In the genomic region with DNA sequence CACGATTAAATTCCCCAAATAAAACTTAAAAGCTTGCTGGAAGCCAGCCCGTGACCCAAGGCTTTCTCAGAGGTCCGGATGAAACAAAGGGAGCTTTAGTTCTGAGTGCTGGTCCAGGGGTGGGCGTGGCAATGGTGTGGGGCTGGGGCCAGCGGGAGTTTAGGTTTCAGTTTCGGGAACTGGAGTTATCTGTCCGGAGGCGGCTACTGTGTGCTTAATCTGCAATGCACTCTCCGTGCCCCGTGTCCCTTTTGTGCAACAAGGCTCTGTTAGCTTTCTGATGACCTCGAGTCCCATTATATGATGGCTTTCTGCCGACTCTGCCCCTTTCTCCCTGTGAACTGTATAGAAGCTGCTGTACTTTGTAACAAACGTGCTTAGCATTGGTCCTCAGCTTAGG, we compare ENCODE assay signal across 8 mouse cellular contexts. TPM values are rescaled to one million over a fixed set of nuclear protein-coding genes. Genes with fewer than 3 reads are reported as not detected.
DNase-seq lines count a peak whose midpoint lies in the region; ATAC-seq lines count a peak whose summit lies in the region.

No protein-coding gene starts in this region.

- no peak overlapping the region for H3K9ac ChIP-seq in kidney, embryonic 15.5 days
- H3K9ac ChIP-seq in stomach, embryonic 16.5 days (ENCODE audit: low read length): peak overlapping the region; percentile 23

- DNase-seq in NIH3T3 (ENCODE audit: low read depth): peak; percentile 52
- DNase-seq in embryo, embryonic 9.5 days (ENCODE audit: extremely low spot score): peak; percentile 40
- DNase-seq in heart, embryonic 10.5 days (ENCODE audit: low spot score): no peak
- DNase-seq in lung, postnatal 14 days: peak; percentile 66
- DNase-seq in cerebellum, adult 9-11 months: no peak
- no peak for DNase-seq in spleen, postnatal 4 days (ENCODE audit: low spot score in 2 of 2)

- H3K4me2 ChIP-seq in kidney, embryonic 15.5 days: peak overlapping the region; percentile 55
- peak overlapping the region; percentile 52 for H3K4me2 ChIP-seq in stomach, embryonic 16.5 days (ENCODE audit: low read depth, low read length)

- ATAC-seq in kidney, embryonic 15.5 days (replicated peaks; ENCODE audit: low FRiP score): no peak; the same call in 1 of the 2 replicates
- peak; percentile 61 for ATAC-seq in stomach, embryonic 16.5 days (ENCODE audit: insufficient read depth, low FRiP score)

- H3K27me3 ChIP-seq in heart, embryonic 10.5 days (ENCODE audit: insufficient read depth, poor library complexity, severe bottlenecking): peaks cover 23% of the 10 kb centered on the region; the same call in 1 of the 2 replicates
- no peaks in the 10 kb centered on the region for H3K27me3 ChIP-seq in kidney, embryonic 15.5 days
- H3K27me3 ChIP-seq in stomach, embryonic 16.5 days (ENCODE audit: control insufficient read depth, insufficient read depth, low read length): no peaks in the 10 kb centered on the region

- H3K36me3 ChIP-seq in heart, embryonic 10.5 days: no peaks in the 10 kb centered on the region
- H3K36me3 ChIP-seq in kidney, embryonic 15.5 days: no peaks in the 10 kb centered on the region
- no peaks in the 10 kb centered on the region for H3K36me3 ChIP-seq in stomach, embryonic 16.5 days (ENCODE audit: control insufficient read depth, insufficient read depth, low read length)

- peak overlapping the region; percentile 70 for H3K27ac ChIP-seq in heart, embryonic 10.5 days
- peak overlapping the region; percentile 48 for H3K27ac ChIP-seq in kidney, embryonic 15.5 days
- peak overlapping the region; percentile 82 for H3K27ac ChIP-seq in stomach, embryonic 16.5 days (ENCODE audit: low read length)

- H3K9me3 ChIP-seq in heart, embryonic 10.5 days: no peaks in the 10 kb centered on the region
- no peaks in the 10 kb centered on the region for H3K9me3 ChIP-seq in kidney, embryonic 15.5 days (replicated peaks)
- H3K9me3 ChIP-seq in stomach, embryonic 16.5 days (replicated peaks; ENCODE audit: control insufficient read depth, low read length): no peaks in the 10 kb centered on the region

- H3K4me1 ChIP-seq in heart, embryonic 10.5 days: peaks cover 22% of the 10 kb centered on the region
- H3K4me1 ChIP-seq in kidney, embryonic 15.5 days: peaks cover 25% of the 10 kb centered on the region
- peaks cover 4% of the 10 kb centered on the region; the same call in 1 of the 2 replicates for H3K4me1 ChIP-seq in stomach, embryonic 16.5 days (ENCODE audit: control insufficient read depth, insufficient read depth, low read length)

- peak overlapping the region; percentile 48 for H3K4me3 ChIP-seq in heart, embryonic 10.5 days
- peak overlapping the region; percentile 35 for H3K4me3 ChIP-seq in kidney, embryonic 15.5 days (replicated peaks)
- peak overlapping the region; percentile 41 for H3K4me3 ChIP-seq in stomach, embryonic 16.5 days (replicated peaks; ENCODE audit: low read length)

- WGBS in heart, embryonic 10.5 days: 12% methylated on average over 13 of the region's 13 CpGs
- 6% methylated on average over 13 of the region's 13 CpGs for WGBS in kidney, embryonic 15.5 days
- WGBS in stomach, embryonic 16.5 days: 11% methylated on average over 13 of the region's 13 CpGs

RNA-seq across cellular contexts. Expression of a gene that starts 3.6 kb away (rescaled TPM):
- polyA plus RNA-seq in heart, embryonic 10.5 days (2016; fragmentation: Nextera tagmentation; extraction: Ambion mirVana): 1.9 and 2.9 TPM in 2 replicates
- polyA plus RNA-seq in kidney, embryonic 15.5 days (2015; fragmentation: Nextera tagmentation; extraction: Ambion mirVana): 1.1 and 1.4 TPM in 2 replicates
- polyA plus RNA-seq in stomach, embryonic 16.5 days (2015; fragmentation: Nextera tagmentation; extraction: Ambion mirVana): 2.0 and 2.4 TPM in 2 replicates

RNA-seq across cellular contexts. Expression of a gene that starts 28.0 kb away (rescaled TPM):
- polyA plus RNA-seq in heart, embryonic 10.5 days (2016; fragmentation: Nextera tagmentation; extraction: Ambion mirVana): not detected in 2 replicates
- not detected in 2 replicates for polyA plus RNA-seq in kidney, embryonic 15.5 days (2015; fragmentation: Nextera tagmentation; extraction: Ambion mirVana)
- polyA plus RNA-seq in stomach, embryonic 16.5 days (2015; fragmentation: Nextera tagmentation; extraction: Ambion mirVana): 0.05 and 0.21 TPM in 2 replicates

RNA-seq across cellular contexts. Expression of a gene that starts 40.0 kb away (rescaled TPM):
- polyA plus RNA-seq in heart, embryonic 10.5 days (2016; fragmentation: Nextera tagmentation; extraction: Ambion mirVana): 0.87 and 0.96 TPM in 2 replicates
- 0.05 and 0.08 TPM in 2 replicates for polyA plus RNA-seq in kidney, embryonic 15.5 days (2015; fragmentation: Nextera tagmentation; extraction: Ambion mirVana)
- polyA plus RNA-seq in stomach, embryonic 16.5 days (2015; fragmentation: Nextera tagmentation; extraction: Ambion mirVana): 0.09 and 0.18 TPM in 2 replicates

Comparison
In these comparisons a context has a peak if more than half of its experiments do, and no peak if none do; other contexts are left out.
1. DNase-seq: peak in NIH3T3 (single experiment), embryo, embryonic 9.5 days (single experiment) and lung, postnatal 14 days (single experiment); none in heart, embryonic 10.5 days (single experiment), cerebellum, adult 9-11 months (single experiment) and spleen, postnatal 4 days (0 of 2).
2. Peak in every context shown above with its lines, with median percentiles within 50 percentile points of each other: H3K27ac ChIP-seq and H3K4me3 ChIP-seq.